Mouse (Mus musculus) thymus, postnatal 0 days (tissue): ENCODE data around the gene Ube2n. TPM values are rescaled to one million over a fixed set of nuclear protein-coding genes. Genes with fewer than 3 reads are reported as not detected.
"Not testable (repeated sequence)": the region's sequence is repeated elsewhere in the genome, so short reads cannot be mapped to it uniquely, and the experiment has no call there.

Experiments
- DNase-seq: peaks from one replicate; pipeline ENCODE4 v3.0.0-alpha.2; 2015; ENCODE audit warnings: low spot score
- polyA plus RNA-seq: library from polyadenylated mRNA; unstranded; fragments of >200 nt; fragmentation: Nextera tagmentation; extraction: Ambion mirVana; gene quantifications from 2 replicates; pipeline ENCODE4 v1.2.1, GENCODE M21; 2015

Ube2n gene
- polyA plus RNA-seq, 1 experiment from 2014 or later: 274 TPM

DNA sequence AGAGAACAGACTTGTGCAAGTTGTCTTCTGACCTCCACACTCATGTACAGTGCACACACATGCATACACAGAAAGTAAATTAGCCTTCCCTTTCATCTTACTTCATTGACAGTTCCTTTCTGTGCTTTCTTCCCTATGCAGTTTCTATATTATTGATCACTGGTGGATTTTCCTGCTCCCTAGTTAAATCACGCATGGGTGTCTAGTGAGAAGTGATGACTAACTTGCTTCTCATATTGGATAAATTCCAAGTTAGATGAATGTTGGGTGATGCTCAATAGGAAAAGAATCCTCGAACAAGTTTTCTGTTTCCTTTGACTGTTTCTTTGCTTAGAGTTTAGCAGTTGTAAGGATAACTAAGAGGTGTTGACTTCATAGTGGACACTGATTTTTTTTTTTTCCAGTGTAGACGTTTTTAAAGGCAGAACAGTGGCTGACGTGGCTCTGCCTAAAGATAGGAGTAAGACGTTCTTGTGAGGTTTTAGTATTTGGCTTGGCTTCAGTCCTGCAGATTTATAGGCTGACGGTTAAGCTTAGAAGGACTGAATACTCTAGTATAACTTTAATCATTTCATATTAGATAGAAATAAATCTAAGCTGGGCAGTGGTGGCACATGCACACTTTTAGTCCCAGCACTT is 10.2 kb downstream of the Ube2n start:
- no peak for DNase-seq

DNA sequence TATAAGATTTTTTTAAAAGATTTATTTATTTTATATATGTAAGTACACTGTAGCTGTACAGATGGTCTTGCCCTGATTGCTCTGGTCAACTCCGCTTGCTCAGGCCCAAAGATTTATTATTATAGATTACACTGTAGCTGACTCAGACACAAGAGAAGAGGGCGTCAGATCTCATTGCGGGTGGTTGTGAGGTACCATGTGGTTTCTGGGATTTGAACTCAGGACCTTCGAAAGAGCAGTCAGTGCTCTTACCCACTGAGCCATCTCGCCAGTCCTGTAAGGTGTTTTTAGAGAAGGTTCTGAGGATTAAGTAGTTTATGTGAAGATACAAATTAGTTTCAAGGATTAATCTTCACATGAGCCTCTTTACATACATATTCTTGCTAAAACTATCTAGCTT is 10.9 kb downstream of the Ube2n start:
- DNase-seq: no peak

DNA sequence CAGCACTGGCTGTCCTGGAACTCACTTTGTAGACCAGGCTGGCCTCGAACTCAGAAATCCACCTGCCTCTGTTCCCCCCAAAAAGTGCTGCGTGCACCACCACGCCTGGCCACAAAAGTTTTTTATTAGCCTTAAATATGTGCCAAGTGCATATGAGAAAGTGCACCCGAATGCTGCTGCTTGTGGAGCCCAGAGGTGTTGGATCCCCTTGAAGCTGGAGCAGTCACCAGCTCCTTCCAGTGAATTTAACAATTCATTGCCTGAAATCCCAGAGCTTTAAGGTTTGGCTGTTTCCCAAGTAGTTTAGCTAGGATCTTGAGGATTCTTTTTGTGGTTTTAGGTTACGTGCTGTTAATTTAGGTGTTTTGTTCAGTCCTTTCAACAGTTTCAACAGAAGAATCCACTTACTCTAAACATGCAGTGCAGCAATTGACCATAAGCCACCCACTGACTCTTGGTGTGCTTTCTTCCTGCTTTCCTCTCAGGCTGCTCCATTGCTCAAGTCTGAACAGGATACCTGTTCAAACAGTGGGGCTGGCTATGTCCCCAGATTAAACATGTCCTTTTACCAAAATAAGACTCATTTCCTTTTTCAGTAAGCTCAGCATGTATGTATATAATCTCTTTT is 11.7 kb downstream of the Ube2n start:
- no peak for DNase-seq

DNA sequence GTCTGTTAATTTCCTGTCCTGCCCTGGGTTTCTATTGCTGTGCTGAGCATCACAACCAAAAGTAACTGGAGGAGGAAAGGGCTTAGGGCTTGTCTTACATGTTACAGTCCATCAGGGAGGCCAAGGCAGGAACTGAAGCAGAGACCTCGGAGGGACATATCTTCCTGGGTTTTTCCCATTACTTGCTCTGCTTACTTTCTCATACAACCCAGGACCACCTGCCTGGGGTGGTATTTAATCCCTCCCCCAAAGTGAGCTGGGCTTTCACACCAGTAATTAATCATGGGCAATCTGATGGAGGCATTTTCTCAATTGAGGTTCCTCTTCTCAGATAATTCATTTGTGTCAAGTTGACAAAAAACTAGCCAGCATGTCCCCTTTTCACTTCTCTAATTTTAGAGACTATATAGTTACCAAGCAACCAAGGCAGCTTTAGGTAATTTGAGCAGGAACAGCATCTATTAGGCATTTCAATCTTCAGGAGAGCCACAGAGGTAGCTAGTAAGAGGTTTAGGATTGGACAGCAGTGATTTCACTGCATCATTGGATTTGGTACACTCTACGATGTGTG is 15.7 kb downstream of the Ube2n start:
- no peak for DNase-seq

DNA sequence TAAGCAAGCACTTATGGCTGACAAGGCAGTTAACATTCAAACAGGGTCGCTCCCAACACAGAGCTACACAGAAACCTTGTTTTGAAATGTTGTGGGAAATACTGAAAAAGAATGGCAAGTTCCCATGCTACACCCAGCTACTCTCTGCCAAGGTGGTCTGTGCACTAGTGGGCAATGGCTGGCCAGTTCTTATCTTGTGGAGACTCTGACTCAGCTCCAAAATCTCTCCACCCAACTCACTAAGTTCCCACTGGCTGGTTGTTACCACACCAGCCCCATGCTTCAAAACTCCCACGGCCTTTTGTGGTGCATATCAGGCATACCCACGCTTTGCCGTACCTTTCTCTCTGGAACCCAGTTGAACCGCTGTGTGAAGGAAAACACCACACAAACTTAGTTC is 18.0 kb downstream of the Ube2n start:
- DNase-seq: no peak

DNA sequence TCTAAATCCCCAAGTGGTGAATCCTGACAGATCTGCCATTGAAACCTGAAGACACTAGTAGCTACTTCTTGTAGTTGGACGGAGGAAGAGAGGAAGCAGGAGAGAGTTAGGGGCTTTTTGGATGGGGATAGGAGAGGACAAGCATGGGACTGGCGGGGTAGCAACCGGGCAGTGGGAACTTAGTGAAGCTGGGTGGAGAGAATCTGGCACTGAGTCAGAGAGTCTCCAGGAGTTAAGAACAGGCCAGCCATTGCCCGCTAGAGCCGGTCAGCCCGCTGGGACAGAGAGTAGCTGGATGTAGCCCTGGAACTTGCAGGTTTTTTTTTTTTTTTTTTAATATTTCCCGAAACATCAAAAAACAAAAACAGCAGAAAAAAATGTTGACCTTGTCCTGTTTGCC is 18.4 kb downstream of the Ube2n start:
- no peak for DNase-seq

DNA sequence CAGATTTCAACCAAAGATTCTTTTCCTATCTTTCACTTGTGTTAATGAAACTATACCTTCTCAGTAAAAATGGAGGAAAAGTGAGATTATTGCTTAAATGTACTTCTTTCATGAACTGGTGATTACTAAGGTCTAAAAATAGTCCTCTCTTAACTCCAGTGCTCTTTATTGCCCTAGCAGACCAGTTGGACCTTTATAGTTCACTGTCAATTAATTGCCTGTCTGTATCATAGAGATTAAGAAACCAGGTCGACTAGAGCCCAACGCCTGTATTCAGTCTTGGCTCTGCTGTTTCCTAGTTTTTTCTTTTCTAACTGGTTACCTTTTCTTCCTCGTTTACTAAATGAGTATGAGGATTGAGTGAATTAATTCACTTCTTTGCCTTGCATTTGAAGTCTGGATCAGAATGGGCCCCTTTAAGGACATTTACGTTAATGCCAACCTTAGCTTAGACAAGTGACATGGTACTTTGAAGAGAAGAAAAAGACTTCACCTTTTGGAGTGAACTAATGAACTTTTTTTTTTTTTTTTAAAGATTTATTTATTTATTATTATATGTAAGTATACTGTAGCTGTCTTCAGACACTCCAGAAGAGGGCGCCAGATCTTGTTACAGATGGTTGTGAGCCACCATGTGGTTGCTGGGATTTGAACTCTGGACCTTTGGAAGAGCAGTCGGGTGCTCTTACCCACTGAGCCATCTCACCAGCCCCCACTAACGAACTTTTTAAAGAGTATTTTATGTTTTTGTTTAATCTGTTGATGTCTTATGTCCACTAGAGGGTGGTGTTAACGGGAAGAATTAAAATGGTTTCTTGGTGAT is 20.7 kb downstream of the Ube2n start:
- DNase-seq: no peak

DNA sequence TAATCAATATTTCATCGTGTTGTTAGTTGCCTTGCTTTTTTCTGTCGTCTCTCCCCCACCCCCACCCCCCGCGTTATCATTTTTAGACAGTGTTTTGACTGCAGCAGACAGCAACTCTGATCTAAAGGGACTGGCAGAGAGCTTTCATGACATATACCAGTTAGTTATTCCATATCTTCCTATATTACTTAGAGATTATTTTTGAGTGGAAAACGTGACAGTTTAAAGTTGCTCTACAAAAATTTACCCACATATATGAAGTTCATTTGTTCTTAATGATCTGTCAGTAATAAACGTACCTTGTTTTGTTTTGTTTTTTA is 21.2 kb downstream of the Ube2n start:
- DNase-seq: no peak

DNA sequence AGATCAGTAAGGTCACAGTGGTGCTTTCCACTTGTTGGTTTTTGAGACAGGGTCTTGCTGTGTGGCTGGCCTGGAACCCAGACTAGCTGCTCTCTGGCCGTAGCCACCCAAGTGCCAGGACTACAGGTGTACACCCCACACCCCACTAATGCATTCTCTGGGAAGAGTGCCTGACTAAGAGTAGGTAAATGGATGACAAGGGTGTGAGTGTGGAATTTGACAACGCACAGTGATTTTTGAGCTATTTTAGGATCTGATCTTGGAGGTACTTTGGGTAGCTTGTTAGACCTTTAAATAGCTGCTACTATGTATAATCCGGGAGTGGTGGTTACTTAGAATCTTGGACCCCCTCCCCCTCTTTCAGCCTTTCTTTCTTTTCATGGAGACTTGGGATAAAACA is 24.3 kb downstream of the Ube2n start:
- DNase-seq: no peak

DNA sequence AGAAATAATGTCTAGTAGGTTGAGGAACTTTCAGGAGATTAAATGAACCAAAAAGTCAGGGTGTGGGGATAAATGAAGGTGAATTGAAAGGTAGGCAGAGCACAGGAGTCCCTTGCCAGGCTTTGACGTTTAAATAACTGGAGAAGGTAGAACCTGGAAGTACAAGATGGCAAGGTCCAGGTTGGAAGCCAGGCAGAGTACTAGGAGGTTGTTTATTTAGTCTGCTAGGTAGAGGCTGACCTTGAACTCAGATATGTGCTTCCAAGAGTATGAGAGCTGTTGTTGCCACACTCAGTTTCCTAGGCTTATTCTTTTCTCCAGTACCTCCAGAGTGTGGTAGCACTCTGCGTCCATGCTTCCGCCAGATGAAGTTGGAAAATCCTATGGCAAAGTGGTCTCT is 24.9 kb downstream of the Ube2n start:
- no peak for DNase-seq

DNA sequence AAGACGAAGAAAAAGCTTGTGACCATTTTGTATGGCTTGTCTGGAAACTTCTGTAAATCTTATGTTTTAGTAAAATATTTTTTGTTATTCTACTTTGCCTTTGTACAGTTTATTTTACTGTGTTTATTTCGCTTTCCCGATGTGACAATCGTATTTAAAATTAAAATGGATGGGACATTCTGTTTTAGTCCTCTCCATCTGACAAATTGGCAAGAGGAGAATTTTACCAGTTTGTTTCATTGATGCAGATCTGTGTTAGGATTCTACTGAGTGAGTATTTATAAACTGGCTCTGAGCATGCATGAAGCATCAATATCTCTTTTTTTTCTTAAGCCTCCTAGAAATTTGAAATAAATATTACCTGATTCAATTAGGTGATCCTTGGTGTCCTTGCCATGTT is 28.0 kb downstream of the Ube2n start:
- no peak for DNase-seq

DNA sequence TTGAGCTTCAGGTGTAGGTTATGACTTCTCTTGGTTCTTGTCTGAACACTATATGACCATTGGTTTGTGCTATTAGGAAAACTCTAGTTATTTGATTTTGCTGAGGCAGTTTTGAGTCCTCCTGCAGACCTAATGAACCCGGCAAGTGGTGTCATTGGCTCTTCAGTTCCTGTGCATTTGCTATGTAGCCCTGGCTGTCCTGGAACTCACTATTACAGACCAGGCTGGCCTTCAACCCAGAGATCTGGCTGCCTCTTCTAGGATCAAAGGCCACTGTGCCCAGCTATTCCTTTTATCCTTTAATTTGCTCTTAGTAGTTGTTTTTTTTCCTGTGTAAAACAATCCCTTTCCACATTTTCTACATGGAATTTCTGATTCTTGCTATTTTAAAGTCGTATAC is 28.4 kb downstream of the Ube2n start:
- DNase-seq: no peak

DNA sequence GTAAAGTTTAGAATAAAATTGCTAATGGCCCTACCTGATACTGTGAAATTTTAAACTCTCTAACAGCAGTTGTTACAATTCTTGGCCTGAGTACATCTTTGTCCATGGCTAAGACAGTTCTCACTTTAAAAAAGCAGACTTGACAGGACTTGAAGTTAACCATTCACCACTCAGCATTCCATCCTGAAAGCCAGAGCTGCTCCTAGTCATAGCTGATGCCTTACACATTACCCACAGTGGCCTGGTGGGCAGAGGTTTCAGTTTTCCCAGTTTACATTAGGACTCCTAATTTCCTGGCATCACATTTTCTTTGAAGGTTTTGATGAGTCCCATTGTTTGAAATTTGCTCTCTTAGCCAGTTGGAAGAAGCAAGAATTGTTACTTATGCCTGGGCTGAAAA is 29.1 kb downstream of the Ube2n start:
- no peak for DNase-seq

DNA sequence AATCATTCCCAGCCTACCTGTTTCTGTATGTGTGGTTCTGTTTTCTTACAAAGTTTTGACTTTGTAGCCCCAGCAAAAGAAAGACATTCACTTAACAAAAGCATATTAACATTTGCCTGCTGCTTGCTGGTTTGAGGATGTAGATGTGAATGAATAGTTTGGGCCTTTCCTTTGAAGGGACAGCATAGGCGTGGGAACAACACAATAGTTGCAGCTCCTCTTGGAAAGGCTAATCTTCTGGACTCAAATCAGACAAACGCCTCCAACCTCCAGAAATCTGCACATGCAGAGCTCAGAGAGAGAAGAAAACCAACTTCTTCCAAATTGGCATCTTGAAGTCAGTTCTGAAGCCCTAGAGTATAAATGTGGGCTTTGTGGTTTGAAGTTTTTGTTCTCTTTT is 29.7 kb downstream of the Ube2n start:
- no peak for DNase-seq

DNA sequence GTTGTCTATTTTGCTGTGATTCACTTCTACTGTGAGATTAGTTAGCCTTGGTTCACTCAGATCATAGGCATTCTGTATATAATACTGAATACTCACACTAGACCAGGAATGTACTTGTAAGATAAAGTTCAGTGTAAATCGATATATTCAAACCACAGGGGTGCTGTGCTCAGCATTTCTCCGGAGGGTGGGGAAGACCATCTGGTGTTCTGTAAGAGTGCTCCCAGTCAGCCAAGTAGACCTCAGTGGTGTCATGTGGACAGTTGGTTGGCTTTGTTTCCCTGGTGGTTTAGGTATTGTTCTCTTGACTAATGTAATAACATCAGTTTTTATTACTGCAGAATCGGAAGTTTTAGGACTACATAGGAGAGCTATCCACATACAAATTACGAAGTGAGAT is 30.1 kb downstream of the Ube2n start:
- no peak for DNase-seq

DNA sequence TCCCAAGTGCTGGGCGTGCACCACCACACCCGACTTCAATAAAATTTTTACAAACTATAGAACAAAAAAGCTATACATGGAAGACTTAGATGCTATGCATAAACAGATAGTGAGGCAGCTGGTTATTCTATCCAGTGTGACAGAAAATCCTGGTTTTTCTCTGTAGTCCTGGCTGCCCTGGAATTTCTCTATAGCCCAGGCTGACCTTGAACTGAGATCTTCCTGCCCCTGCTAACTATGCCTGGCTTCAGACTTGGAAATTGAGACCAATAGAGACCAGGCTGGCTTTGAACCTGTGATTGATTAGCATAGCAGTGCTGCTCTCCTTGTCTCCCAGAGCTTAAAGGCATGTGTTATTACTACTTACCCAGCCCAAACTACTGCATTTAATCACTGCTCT is 31.2 kb downstream of the Ube2n start:
- no peak for DNase-seq

DNA sequence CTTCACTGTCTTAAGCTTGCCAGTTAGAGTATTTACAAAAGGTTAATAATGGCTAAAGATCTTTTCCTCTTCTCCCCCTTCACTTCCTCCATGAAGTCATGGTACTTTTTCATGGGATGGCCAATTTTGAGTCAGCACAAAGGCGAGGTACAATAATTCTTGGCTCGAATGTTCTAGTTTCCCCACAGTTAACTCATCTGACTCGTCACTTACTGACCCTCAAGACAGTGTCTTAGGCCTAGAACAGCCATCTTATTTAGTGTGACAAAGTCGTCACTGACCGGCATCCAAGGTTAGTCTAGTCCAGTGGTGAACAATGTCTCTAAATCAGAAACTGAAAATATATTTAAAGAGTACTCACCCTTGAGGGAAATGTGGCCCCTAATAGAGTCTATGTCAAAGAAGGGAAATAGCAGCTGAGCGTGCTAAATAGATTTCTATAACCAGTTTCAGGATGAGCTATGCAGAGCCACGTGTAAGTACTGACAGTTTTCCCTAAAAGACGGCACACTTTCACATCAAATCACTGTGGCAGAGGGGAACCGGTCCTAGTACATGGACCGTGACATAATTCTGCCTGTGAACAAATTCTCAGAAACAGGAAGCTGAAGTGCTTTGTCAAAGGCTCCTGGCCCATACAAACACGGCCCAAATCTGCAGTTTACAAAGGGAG is 33.3 kb downstream of the Ube2n start:
- DNase-seq: no peak

DNA sequence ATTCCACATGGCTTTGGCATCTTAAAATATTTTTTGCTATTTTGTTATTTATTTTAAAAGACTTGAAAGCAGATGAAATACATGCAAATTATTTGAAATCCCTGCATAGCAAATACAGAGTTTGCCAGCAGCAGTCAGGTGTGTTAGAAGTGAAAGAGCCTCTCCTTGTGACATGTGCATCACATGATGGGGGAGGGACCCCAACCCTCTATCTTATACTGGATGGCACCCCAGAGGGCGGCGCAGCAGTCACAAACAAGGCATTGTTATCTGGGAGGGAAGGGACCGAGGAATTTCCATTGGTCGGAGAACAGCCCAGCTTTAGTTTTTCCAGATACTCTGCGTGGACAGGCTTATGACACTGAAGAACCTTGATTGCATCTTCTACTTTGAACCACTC is 34.1 kb downstream of the Ube2n start:
- DNase-seq: not testable (repeated sequence)

DNA sequence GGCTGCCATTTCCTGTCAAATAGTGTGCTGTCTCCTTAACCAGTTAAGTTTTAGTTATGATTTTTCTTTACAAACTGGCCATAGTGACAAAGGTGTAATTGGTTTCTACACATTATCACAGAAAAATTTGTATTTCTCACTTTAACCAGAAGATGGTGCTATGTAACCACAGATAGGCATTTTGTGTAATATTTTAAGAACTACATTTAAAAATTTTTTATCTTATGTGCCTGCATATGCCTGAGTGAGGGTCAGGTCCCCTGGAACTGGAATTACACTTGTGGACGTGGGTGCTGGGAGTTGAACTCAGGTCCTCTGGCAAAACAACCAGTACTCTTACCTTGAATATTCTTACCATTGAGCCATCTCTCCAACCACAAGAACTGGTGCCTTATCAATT is 35.6 kb downstream of the Ube2n start:
- peak; percentile 55 for DNase-seq

DNA sequence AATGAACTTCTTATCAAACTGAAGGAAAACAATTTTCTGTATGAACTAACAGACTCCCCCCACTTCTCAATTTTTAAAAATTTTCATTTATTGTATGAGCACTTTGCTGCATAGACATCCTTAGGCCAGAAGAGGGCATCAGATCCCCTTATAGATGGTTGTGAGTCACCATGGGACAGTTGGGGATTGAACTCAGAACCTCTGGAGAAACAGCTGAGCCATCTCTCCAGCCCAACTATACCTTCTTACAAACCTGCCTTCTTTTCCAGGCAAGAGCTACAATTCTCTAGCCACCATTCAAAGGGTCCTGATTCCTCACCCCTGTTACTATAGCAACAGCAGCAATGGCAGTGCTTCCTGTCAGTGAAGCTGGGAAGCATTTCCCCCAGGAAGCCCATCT is 36.8 kb downstream of the Ube2n start:
- DNase-seq: peak; percentile 39

DNA sequence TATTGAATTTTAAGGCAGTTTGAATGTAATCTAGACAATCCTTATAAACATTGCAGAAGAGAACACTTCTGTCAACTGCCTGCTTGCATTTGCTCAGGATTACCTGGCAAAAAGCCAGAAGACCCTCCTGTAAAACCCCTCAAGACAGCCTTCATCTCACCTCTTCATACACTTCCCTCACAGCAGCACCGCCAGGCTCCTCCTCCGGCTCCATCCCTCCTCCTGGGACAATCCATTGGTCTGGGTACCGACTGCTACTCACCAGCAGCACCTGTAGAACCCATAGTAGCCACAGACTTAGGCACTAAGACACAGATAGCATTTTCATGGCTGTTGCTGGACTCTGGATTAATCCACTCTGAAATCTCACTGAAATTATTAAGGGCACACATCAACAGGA is 37.4 kb downstream of the Ube2n start:
- DNase-seq: no peak

DNA sequence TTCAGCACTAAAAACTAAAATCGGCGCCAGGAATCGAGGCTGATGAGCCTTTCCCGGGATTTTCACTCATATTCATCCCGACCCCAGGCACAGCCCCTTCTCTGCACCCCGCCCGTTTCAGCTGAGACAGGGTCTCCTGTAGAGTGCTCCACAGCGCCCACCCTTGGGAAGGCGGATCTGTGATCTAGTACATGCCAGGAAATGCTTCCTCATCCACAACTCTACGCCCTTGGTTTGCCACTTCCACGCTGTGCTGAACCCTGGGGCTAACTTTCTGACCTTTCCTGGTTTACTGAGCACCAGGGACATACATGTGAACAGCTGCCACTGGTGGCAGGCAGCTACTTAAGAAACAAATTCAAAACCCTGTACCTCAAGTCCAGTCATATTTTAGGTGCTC is 40.9 kb downstream of the Ube2n start:
- no peak for DNase-seq
